Mouse (Mus musculus): Measurements from ENCODE around the gene Plaur. TPM values are rescaled to one million over a fixed set of nuclear protein-coding genes. Genes with fewer than 3 reads are reported as not detected.

Plaur gene
- polyA plus RNA-seq, 1 experiment, result 38.0 TPM

- Histone ChIP-seq H3K4me1 (ENCODE audit: control insufficient read depth, insufficient read depth, low read length) (no peaks in the 10 kb centered on the region), H3K9me3 (replicated peaks; ENCODE audit: control insufficient read depth, insufficient read depth, low read length, poor library complexity, severe bottlenecking) (no peaks in the 10 kb centered on the region), H3K27me3 (ENCODE audit: control insufficient read depth, insufficient read depth, low read length, poor library complexity, severe bottlenecking) (no peaks in the 10 kb centered on the region), H3K4me3 (ENCODE audit: low read depth, low read length) (no peak overlapping the region), H3K9ac (ENCODE audit: low read depth, poor library complexity, severe bottlenecking) (no peak overlapping the region), H3K36me3 (ENCODE audit: control insufficient read depth, insufficient read depth, low read length, poor library complexity, severe bottlenecking) (no peaks in the 10 kb centered on the region), H3K27ac (ENCODE audit: insufficient read depth, low read length) (no peak overlapping the region)
- TF ChIP-seq POLR2A (IDR thresholded peaks at IDR 0.05; ENCODE audit: insufficient read depth, low read length) (no peak), CTCF (IDR thresholded peaks at IDR 0.05; ENCODE audit: low read depth, low read length) (no peak), EP300 (IDR thresholded peaks at IDR 0.05; ENCODE audit: insufficient read depth, low read depth, low read length) (no peak)
Observed at GRCm38 (mm10) chr7:24439891-24440290, 22.4 kb upstream of the Plaur start.

- Histone ChIP-seq H3K9me3 (replicated peaks; ENCODE audit: control insufficient read depth, insufficient read depth, low read length, poor library complexity, severe bottlenecking) (no peaks in the 10 kb centered on the region), H3K9ac (ENCODE audit: low read depth, poor library complexity, severe bottlenecking) (no peak overlapping the region), H3K4me1 (ENCODE audit: control insufficient read depth, insufficient read depth, low read length) (no peaks in the 10 kb centered on the region), H3K36me3 (ENCODE audit: control insufficient read depth, insufficient read depth, low read length, poor library complexity, severe bottlenecking) (no peaks in the 10 kb centered on the region), H3K27ac (ENCODE audit: insufficient read depth, low read length) (no peak overlapping the region), H3K4me3 (ENCODE audit: low read depth, low read length) (no peak overlapping the region), H3K27me3 (ENCODE audit: control insufficient read depth, insufficient read depth, low read length, poor library complexity, severe bottlenecking) (no peaks in the 10 kb centered on the region)
- TF ChIP-seq POLR2A (IDR thresholded peaks at IDR 0.05; ENCODE audit: insufficient read depth, low read length) (no peak), EP300 (IDR thresholded peaks at IDR 0.05; ENCODE audit: insufficient read depth, low read depth, low read length) (0 out of 2 replicates have a peak, but pooled peaks have one; percentile 43), CTCF (IDR thresholded peaks at IDR 0.05; ENCODE audit: low read depth, low read length) (peak; percentile 100)
Observed at GRCm38 (mm10) chr7:24441785-24442184, 20.5 kb upstream of the Plaur start.

GRCm38 (mm10) chr7:24442313-24442712 lies 20.0 kb upstream of the Plaur start:
- Histone ChIP-seq H3K27me3 (ENCODE audit: control insufficient read depth, insufficient read depth, low read length, poor library complexity, severe bottlenecking) (no peaks in the 10 kb centered on the region), H3K36me3 (ENCODE audit: control insufficient read depth, insufficient read depth, low read length, poor library complexity, severe bottlenecking) (no peaks in the 10 kb centered on the region), H3K4me3 (ENCODE audit: low read depth, low read length) (no peak overlapping the region), H3K9ac (ENCODE audit: low read depth, poor library complexity, severe bottlenecking) (no peak overlapping the region), H3K4me1 (ENCODE audit: control insufficient read depth, insufficient read depth, low read length) (no peaks in the 10 kb centered on the region), H3K27ac (ENCODE audit: insufficient read depth, low read length) (no peak overlapping the region), H3K9me3 (replicated peaks; ENCODE audit: control insufficient read depth, insufficient read depth, low read length, poor library complexity, severe bottlenecking) (no peaks in the 10 kb centered on the region)
- no peak for TF ChIP-seq POLR2A (IDR thresholded peaks at IDR 0.05; ENCODE audit: insufficient read depth, low read length)
- no peak for TF ChIP-seq EP300 (IDR thresholded peaks at IDR 0.05; ENCODE audit: insufficient read depth, low read depth, low read length)

- Histone ChIP-seq H3K4me1 (ENCODE audit: control insufficient read depth, insufficient read depth, low read length) (no peaks in the 10 kb centered on the region), H3K4me3 (ENCODE audit: low read depth, low read length) (no peak overlapping the region), H3K36me3 (ENCODE audit: control insufficient read depth, insufficient read depth, low read length, poor library complexity, severe bottlenecking) (no peaks in the 10 kb centered on the region), H3K9ac (ENCODE audit: low read depth, poor library complexity, severe bottlenecking) (no peak overlapping the region), H3K27ac (ENCODE audit: insufficient read depth, low read length) (no peak overlapping the region), H3K9me3 (replicated peaks; ENCODE audit: control insufficient read depth, insufficient read depth, low read length, poor library complexity, severe bottlenecking) (no peaks in the 10 kb centered on the region), H3K27me3 (ENCODE audit: control insufficient read depth, insufficient read depth, low read length, poor library complexity, severe bottlenecking) (no peaks in the 10 kb centered on the region)
- no peak for TF ChIP-seq POLR2A (IDR thresholded peaks at IDR 0.05; ENCODE audit: insufficient read depth, low read length)
- TF ChIP-seq EP300 (IDR thresholded peaks at IDR 0.05; ENCODE audit: insufficient read depth, low read depth, low read length), result no peak
- TF ChIP-seq CTCF (IDR thresholded peaks at IDR 0.05; ENCODE audit: low read depth, low read length), result no peak
Observed at GRCm38 (mm10) chr7:24445266-24445926, 16.9 kb upstream of the Plaur start.

- no peak overlapping the region for H3K4me3 ChIP-seq (ENCODE audit: low read depth, low read length)
- H3K27ac ChIP-seq (ENCODE audit: insufficient read depth, low read length), result no peak overlapping the region
- TF ChIP-seq POLR2A (IDR thresholded peaks at IDR 0.05; ENCODE audit: insufficient read depth, low read length) (no peak), CTCF (IDR thresholded peaks at IDR 0.05; ENCODE audit: low read depth, low read length) (peak; percentile 22), EP300 (IDR thresholded peaks at IDR 0.05; ENCODE audit: insufficient read depth, low read depth, low read length) (no peak)
- peaks cover 2% of the 10 kb centered on the region for H3K4me1 ChIP-seq (ENCODE audit: control insufficient read depth, insufficient read depth, low read length)
- H3K36me3 ChIP-seq (ENCODE audit: control insufficient read depth, insufficient read depth, low read length, poor library complexity, severe bottlenecking), result no peaks in the 10 kb centered on the region
- no peaks in the 10 kb centered on the region for H3K27me3 ChIP-seq (ENCODE audit: control insufficient read depth, insufficient read depth, low read length, poor library complexity, severe bottlenecking)
- H3K9ac ChIP-seq (ENCODE audit: low read depth, poor library complexity, severe bottlenecking), result no peak overlapping the region
- no peaks in the 10 kb centered on the region for H3K9me3 ChIP-seq (replicated peaks; ENCODE audit: control insufficient read depth, insufficient read depth, low read length, poor library complexity, severe bottlenecking)
Observed at GRCm38 (mm10) chr7:24446697-24447340, 15.5 kb upstream of the Plaur start.
